Mouse (Mus musculus) right cerebral cortex, postnatal 10 days (tissue): Measurements from ENCODE around the gene Setd2.

Experiments used
- DNase-seq, 2 experiments: peaks; one replicate each; pipeline ENCODE4 v3.0.0; 2021; ENCODE audit warnings: low spot score in 2 of 2

Setd2 gene

GRCm38 (mm10) chr9:110623416-110624195 is 91.2 kb downstream of the Setd2 start:
- DNase-seq, result peak in 1 of 2 experiments; percentile 24

DNA sequence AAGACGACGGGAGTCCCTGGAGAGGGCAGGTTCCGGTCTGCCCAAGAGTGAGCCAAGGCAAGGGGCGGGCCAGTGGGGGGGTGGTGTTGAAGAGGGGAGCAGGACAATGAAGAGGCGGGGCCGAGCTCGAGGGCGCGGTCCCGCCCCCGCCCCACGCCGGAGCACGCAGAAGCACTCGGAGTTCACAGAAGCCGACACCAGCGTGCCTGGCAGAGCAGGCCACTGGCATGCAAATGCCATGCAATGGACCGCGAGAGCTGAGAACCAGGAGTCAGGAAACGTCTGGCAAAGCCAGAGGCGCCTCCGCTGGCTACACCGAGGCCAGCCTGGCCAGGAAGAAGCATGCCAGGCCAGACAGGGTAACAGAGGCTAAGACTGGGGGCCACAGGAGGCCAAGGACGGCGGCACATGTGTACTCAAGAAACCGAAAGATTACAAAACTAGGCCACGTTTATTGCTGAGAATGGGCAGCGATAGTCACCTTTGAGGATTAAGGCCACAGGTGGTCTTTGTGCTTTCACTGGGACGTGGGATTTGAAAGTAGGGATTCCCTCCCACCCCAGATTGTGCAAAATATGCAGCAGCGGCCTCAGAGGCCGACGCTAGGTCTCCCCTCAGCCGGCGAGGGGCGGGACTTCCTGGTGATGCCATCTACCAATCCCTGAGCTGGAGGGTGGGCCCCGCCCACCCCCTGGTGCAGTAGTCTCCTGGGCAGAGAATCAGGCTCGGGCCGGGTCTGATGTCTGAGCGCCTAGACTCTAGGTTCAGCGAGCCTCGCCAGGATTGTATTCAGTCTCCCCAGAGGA is 92.2 kb downstream of the Setd2 start, which contains the start of gene Nradd:
Gene Nradd (minus strand): TSS at position 92 of the 806 bp plus-strand sequence.
- peak; percentile 93 to 94 for DNase-seq

DNA sequence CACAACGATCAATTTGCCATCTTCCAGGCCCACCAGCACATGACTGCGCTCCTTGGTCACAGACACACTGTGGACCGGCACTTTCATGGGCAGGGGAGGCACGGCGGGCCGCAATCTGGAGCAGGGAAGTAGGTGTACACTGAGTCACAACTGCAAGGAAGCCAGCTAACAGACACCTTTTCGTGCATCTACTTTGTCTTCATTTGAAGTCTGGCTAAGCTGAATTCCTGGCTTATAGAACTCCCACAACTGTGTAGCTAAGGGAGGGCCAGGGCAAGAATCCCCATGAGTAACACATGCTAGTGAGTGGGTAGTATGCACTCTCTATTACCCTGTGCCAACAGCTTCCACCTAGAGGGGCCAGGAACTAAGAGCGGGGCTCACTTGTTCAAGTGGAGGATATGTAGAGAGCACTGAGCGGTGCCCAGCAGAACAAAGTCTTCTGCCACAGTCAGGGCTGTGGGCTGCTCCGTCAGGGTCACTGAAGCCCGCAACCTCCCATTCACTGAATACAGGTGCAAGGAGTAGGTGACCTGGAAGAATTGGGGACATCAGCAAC is 93.0 kb downstream of the Setd2 start:
- no peak for DNase-seq

GRCm38 (mm10) chr9:110630171-110630570 is 97.8 kb downstream of the Setd2 start:
- no peak for DNase-seq

GRCm38 (mm10) chr9:110631191-110631590 is 98.8 kb downstream of the Setd2 start:
- peak in 1 of 2 experiments; percentile 69 for DNase-seq

GRCm38 (mm10) chr9:110631651-110632275 is 99.4 kb downstream of the Setd2 start:
- no peak for DNase-seq

DNA sequence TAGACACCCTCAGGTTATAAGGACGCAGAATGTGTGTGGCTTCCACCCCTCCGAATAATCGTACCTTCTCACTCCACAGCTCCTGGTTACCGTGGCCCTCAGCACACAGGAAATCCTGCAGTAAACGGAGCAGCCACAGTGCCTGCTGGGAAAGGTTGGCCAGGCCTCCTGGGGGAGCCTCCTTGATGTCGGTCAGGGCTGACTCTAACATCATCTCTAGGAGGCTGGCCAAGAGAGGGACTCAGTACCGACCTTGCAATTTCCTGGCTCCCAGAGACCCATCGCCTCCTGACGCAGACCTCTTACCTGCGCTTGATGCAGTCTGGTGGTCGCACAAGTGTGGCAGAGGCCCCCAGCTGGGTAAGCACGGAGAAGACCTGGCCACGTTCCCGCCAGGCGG is 100.3 kb downstream of the Setd2 start:
- no peak for DNase-seq

DNA sequence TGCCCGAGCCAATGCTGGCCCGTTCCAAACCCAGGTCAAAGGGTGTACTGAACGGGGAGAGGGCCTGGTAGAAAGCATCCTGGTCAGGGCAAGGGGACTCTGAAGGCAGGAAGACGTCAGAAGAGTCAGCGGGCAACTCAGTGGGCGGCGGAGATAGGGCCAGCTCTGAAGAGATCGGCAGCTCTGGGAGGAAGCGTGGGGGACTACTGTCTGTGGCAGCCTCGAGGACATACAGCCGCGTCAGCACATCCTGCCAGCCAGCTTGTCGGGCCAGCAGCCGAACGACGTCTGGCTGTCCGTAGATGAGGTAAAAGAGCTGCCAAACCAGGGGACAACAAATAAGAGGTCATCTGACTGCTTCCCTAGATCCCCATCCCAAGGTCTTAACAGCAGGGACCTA is 101.5 kb downstream of the Setd2 start:
- peak; percentile 60 to 61 for DNase-seq

- DNase-seq, result peak; percentile 75 to 90
Observed at GRCm38 (mm10) chr9:110635225-110635624, 102.8 kb downstream of the Setd2 start.

DNA sequence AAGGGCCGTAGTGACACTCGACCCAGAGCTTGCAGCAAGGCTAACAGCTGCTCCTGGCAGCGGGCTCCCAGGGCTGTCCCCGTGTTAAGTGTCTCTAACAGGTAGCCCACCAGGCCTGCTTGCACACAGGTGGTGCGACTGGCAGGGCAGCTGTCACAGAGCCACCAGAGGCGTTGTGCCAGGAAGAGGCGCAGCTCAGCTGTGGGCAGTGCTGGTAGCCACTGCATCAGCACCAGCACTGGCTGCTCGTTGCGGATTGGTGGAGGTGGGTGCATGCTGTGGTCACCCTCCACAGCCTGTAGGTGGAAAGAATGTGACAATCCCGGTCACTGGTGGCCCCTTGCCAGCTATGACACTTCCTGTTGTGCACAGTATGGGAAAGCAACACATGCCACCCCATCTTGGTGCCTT is 106.2 kb downstream of the Setd2 start:
- no peak for DNase-seq

- DNase-seq, result no peak
Observed at GRCm38 (mm10) chr9:110641006-110641405, 108.6 kb downstream of the Setd2 start.

GRCm38 (mm10) chr9:110642812-110643524 is 110.6 kb downstream of the Setd2 start:
- DNase-seq, result no peak

DNA sequence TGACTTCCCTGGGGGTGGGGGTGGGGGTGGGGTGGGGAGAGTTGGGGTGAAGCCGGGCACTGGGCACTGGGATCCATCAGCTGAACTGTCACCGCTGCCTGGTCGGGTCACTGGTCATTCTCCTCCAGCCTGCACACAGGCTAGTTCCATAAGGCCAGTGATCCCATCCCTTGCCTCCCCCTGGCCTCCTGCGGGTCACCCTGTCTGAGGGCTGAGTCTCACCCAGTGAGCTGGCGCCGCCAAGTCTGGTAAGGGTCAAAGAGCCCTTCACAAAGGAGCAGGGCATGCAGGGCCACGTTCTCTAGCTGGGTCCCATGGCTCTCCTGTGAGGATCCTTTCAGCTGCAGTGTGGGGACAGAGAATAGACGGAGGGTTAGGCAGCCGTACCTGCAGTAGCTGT is 111.4 kb downstream of the Setd2 start:
- DNase-seq, result no peak

DNA sequence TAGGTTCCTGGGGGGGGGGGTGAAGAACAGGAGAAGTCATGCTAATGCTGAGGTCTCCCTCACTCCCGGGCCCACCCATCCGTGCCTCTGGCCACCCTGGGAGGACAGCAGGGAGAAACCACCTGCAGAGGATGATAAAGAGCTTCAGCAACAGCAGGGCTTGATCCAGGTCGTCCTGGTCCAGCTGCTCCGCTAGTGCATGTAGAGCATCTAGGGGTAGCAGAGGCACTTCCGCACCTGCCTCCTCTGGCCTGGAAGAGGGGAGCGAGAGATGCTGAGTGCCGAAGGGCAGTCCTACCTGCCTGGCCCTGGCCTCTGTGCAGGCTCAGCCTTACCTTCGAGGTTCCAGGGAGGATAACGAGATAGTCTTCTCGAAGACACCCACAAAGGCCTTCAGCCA is 111.9 kb downstream of the Setd2 start:
- DNase-seq, result no peak

GRCm38 (mm10) chr9:110645219-110645618 is 112.8 kb downstream of the Setd2 start:
- DNase-seq, result no peak

DNA sequence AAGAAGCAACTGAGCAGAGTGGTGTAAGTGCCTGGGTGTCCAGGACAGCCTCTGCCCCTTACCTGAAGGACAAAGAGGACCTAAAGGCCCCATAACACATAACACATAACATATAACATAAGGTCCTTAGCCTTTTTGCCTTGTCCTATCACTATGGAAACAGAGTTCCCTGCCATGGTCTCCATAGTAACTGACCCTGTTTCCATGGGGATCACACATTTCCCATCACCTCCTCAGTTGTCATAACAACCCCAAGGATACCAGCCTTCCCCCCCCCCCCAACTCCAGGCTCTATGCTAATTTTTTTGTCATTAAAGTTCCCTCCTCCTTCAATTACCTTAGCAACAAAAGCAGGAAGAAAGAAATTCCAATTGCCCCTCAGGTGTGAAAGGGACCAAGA is 117.4 kb downstream of the Setd2 start:
- peak; percentile 67 to 83 for DNase-seq

DNA sequence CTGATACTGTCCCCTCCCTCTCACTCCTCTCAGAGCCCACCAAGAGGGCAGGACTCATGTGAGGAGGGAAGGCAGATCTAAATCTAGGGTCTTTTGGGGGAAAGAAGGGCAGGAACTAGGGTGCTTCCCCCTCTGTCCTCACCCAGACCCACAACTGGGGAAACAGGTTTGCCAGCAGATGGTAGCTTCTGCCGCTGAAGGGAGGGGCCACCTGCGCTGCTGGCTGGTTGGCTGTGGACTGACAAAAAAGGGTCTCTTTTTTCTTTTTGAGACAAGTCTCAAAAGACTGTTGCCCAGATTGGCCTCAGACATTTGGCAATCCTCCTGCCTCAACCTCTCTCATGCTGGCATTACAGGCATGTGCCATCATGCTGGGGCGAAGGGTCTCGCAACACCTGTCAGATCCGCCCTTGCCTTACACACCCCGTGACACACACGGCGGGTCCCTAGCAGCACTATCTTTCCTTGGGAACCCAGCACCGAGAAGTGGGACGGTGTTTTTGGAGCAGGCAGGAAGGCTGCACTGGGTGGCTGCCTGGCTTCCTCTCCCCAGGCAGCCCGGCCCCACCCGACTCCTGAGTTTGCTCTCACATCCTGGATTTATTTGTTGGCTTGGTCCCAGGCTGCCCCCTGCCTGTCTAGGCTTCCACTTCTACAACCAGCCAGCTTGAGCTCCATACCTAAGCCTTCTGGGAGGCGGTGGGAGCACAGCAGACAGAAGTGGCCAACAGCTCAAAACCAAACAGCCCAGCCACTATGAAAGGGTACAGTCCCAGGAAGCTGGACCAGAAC is 119.7 kb downstream of the Setd2 start:
- peak; percentile 51 to 60 for DNase-seq

GRCm38 (mm10) chr9:110652963-110653654 is 120.7 kb downstream of the Setd2 start:
- DNase-seq, result no peak

- peak; percentile 87 for DNase-seq
Observed at GRCm38 (mm10) chr9:110653655-110654461, 121.5 kb downstream of the Setd2 start, which contains the start of gene Nbeal2. TSS of gene Nbeal2 (minus strand) at chr9:110654161.
